Mouse (Mus musculus) telencephalon, adult 2 months (tissue): ENCODE measurements at regions not wholly inside any gene's neighbourhood (a gene's known extent, or its start where the extent isn't known, plus 50 kb on each side); places are given as distances from the start of the nearest gene placed in this dataset.

Experiments used
- DNase-seq: peaks from one replicate; pipeline ENCODE4 v3.0.0-alpha.2; 2011; ENCODE audit warnings: low read depth, low spot score

- no peak for DNase-seq
Observed at GRCm38 (mm10) chr12:107759291-107759690, 244.1 kb downstream of the Bcl11b start.

GRCm38 (mm10) chr12:107759911-107760310 lies 243.5 kb downstream of the Bcl11b start:
- DNase-seq, result no peak

- no peak for DNase-seq
Observed at GRCm38 (mm10) chr12:107762140-107762539, 241.3 kb downstream of the Bcl11b start.

GRCm38 (mm10) chr12:107769801-107770515 lies 233.4 kb downstream of the Bcl11b start:
- DNase-seq, result no peak

GRCm38 (mm10) chr12:107770516-107770836 lies 232.9 kb downstream of the Bcl11b start:
- DNase-seq, result no peak

GRCm38 (mm10) chr12:107771325-107771724 lies 232.1 kb downstream of the Bcl11b start:
- DNase-seq, result no peak

- DNase-seq, result no peak
Observed at GRCm38 (mm10) chr12:107771809-107772208, 231.6 kb downstream of the Bcl11b start.

GRCm38 (mm10) chr12:107778046-107778445 lies 225.4 kb downstream of the Bcl11b start:
- no peak for DNase-seq

- no peak for DNase-seq
Observed at GRCm38 (mm10) chr12:107779306-107780057, 223.9 kb downstream of the Bcl11b start.

- no peak for DNase-seq
Observed at GRCm38 (mm10) chr12:107782147-107782546, 221.3 kb downstream of the Bcl11b start.

- no peak for DNase-seq
Observed at GRCm38 (mm10) chr12:107783831-107784230, 219.6 kb downstream of the Bcl11b start.

- DNase-seq, result no peak
Observed at GRCm38 (mm10) chr12:107789818-107790217, 213.6 kb downstream of the Bcl11b start.

GRCm38 (mm10) chr12:107800296-107800695 lies 203.1 kb downstream of the Bcl11b start:
- peak; percentile 32 for DNase-seq

GRCm38 (mm10) chr12:107807634-107808033 lies 195.8 kb downstream of the Bcl11b start:
- DNase-seq, result no peak

GRCm38 (mm10) chr12:107808158-107808715 lies 195.2 kb downstream of the Bcl11b start:
- DNase-seq, result no peak

GRCm38 (mm10) chr12:107811231-107811630 lies 192.2 kb downstream of the Bcl11b start:
- no peak for DNase-seq

- no peak for DNase-seq
Observed at GRCm38 (mm10) chr12:107812549-107813335, 190.7 kb downstream of the Bcl11b start.

GRCm38 (mm10) chr12:107814926-107815325 lies 188.5 kb downstream of the Bcl11b start:
- no peak for DNase-seq

- no peak for DNase-seq
Observed at GRCm38 (mm10) chr12:107823768-107824394, 179.5 kb downstream of the Bcl11b start.

- DNase-seq, result no peak
Observed at GRCm38 (mm10) chr12:107825921-107826320, 177.5 kb downstream of the Bcl11b start.

GRCm38 (mm10) chr12:107831400-107832128 lies 171.8 kb downstream of the Bcl11b start:
- no peak for DNase-seq
